Mouse (Mus musculus): ENCODE results near the gene Scaper. TPM values are rescaled to one million over a fixed set of nuclear protein-coding genes. Genes with fewer than 3 reads are reported as not detected.

Scaper gene
- polyA plus RNA-seq, 1 experiment: 27.1 TPM

DNA sequence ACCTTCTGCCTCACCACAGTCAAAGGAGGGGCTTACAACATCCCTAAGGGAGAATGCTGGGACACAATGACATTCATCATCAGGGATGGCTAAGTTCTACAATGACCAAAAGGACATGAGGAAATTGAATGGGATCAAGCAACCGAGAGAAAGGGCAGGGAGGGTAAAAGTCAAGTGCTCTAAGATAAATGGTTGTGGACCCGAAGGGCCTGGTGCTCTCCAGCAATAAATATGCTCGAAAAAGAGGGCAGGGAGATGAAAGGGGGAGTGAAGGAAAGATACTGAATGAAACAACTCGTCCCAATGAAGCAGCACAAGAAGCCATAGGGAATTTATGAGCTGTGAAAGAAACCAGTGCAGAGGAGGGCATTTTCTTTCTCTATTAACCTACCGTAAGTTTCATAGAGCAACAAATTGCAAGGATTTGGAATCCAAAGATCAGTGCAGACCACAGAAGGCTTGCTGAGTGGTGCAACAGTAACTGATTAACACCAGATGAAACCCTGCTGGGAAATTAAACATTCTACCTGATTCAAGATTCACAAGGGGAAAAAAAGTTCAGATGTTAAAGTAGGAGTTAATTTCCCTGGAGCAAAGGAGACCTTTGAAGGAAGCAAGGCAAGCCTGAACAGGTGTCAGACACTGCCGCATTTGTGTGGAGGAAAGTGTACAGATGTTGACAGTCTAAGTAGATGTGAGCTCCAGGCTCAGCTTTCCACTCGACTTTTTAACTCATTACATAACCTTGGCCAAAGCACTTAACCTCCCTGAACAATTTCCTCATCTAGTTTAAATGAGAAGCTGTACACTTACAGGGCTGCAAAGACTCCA is 329.0 kb downstream of the Scaper start:
- TF ChIP-seq CTCF (IDR thresholded peaks at IDR 0.05; ENCODE audit: borderline replicate concordance, extremely low read depth, insufficient read depth, insufficient read length): no peak
- no peak for TF ChIP-seq POLR2A (IDR thresholded peaks at IDR 0.05; ENCODE audit: borderline replicate concordance, extremely low read depth, insufficient read depth, insufficient read length, poor library complexity, severe bottlenecking)

DNA sequence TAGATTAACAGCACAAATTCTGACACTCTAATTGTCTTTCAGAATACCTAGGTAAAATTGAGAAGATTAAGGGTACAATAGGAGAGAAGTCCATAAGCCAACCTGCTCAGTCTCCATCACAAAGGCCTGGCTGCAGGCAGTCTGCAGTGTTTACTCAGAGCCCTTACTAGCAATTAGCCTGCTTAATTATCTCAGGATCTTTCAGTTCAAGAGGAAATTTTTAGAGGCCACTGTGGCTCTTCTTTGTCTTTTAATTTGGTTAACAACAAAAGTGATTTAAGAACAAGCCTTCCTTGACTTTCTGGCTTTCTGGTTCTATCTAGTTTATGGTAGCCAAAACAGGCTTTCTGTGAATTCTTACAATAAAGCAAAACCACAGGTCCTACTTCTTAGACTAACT is 339.3 kb downstream of the Scaper start:
- TF ChIP-seq CTCF (IDR thresholded peaks at IDR 0.05; ENCODE audit: borderline replicate concordance, extremely low read depth, insufficient read depth, insufficient read length) (no peak), POLR2A (IDR thresholded peaks at IDR 0.05; ENCODE audit: borderline replicate concordance, extremely low read depth, insufficient read depth, insufficient read length, poor library complexity, severe bottlenecking) (no peak)
- no peak for DNase-seq (ENCODE audit: low read depth)

More for the DNA sequence above, 329.0 kb downstream of the Scaper start:
- DNase-seq (ENCODE audit: low read depth): no peak

DNA sequence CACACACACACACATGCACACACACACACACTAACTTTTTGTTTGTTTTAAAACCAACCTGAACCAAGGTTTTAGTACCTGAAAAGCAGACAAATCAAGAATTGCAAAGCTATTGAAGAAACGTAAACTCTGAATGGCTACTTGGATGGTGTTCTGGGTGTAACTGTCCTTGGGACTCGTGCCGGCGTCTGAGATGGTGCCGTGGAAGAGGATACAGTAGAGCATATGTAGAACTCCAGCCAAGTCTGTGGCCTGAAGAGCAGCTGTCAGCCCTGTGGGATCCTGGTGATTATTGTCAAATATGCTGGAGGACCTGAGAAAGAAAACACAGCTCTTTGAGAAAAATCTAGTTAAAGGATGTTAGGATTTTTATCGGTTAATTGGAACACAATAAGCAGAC is 351.8 kb downstream of the Scaper start:
- no peak for DNase-seq (ENCODE audit: low read depth)
- TF ChIP-seq CTCF (IDR thresholded peaks at IDR 0.05; ENCODE audit: borderline replicate concordance, extremely low read depth, insufficient read depth, insufficient read length): no peak
- TF ChIP-seq POLR2A (IDR thresholded peaks at IDR 0.05; ENCODE audit: borderline replicate concordance, extremely low read depth, insufficient read depth, insufficient read length, poor library complexity, severe bottlenecking): no peak

DNA sequence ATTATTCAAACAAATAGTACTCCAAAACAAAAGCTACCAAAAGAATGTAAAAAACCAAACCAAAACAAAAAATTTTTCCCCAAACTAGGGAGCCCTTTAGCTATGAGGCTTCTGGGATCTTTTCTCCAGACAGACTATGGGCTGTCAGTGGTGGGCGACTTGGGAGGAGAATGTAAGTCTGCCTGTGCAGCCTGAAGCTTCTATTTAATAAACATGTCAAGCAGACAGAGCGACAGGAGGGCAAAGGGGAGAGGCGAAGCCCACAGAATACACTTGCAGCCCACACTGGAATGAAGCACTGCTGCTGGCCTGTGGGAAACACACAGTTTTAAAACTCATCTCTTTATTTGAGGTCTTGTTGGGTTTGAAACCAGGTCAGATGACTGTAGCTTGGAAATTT is 356.5 kb downstream of the Scaper start:
- TF ChIP-seq POLR2A (IDR thresholded peaks at IDR 0.05; ENCODE audit: borderline replicate concordance, extremely low read depth, insufficient read depth, insufficient read length, poor library complexity, severe bottlenecking): no peak
- no peak for TF ChIP-seq CTCF (IDR thresholded peaks at IDR 0.05; ENCODE audit: borderline replicate concordance, extremely low read depth, insufficient read depth, insufficient read length)
- DNase-seq (ENCODE audit: low read depth): no peak

DNA sequence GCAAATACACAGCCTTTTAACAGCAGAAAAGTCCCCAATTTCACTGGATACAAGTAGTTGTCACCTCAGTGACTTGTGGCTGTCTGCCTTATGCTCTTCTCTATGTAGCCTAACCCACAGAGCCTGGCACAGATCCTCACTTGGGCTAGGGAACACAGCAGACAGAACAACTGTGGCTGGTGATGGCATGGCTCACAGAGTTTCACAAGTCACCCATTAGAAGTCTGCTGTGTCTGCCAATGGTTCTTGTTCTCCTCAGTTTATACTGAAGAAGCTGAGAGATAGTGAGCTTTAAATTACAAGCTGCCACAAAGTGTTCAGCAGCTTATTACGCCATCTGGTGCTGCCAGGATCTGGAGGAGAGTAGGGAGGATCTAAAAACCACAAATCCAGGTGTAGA is 361.3 kb downstream of the Scaper start:
- TF ChIP-seq POLR2A (IDR thresholded peaks at IDR 0.05; ENCODE audit: borderline replicate concordance, extremely low read depth, insufficient read depth, insufficient read length, poor library complexity, severe bottlenecking) (no peak), CTCF (IDR thresholded peaks at IDR 0.05; ENCODE audit: borderline replicate concordance, extremely low read depth, insufficient read depth, insufficient read length) (no peak)
- peak; percentile 39 for DNase-seq (ENCODE audit: low read depth)

DNA sequence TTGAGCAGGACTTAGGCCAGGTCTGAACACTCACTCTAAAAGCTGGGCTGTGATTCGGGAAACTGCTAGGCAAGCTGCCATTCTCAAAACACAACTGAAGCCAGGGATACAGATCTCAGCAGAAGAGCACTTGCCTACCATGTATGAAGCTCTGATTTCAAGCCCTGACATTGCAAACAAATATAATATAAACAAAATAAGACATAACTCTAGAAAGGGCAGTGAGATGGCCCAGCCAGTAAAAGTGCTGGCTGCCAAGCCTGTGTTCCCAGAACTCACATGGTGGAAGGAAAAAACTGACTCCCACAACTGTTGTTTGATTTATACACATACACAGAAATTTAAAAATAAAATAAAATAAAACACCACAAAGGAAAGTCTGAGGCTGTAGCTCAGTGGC is 366.8 kb downstream of the Scaper start:
- DNase-seq (ENCODE audit: low read depth): no peak
- TF ChIP-seq POLR2A (IDR thresholded peaks at IDR 0.05; ENCODE audit: borderline replicate concordance, extremely low read depth, insufficient read depth, insufficient read length, poor library complexity, severe bottlenecking) (no peak), CTCF (IDR thresholded peaks at IDR 0.05; ENCODE audit: borderline replicate concordance, extremely low read depth, insufficient read depth, insufficient read length) (no peak)

DNA sequence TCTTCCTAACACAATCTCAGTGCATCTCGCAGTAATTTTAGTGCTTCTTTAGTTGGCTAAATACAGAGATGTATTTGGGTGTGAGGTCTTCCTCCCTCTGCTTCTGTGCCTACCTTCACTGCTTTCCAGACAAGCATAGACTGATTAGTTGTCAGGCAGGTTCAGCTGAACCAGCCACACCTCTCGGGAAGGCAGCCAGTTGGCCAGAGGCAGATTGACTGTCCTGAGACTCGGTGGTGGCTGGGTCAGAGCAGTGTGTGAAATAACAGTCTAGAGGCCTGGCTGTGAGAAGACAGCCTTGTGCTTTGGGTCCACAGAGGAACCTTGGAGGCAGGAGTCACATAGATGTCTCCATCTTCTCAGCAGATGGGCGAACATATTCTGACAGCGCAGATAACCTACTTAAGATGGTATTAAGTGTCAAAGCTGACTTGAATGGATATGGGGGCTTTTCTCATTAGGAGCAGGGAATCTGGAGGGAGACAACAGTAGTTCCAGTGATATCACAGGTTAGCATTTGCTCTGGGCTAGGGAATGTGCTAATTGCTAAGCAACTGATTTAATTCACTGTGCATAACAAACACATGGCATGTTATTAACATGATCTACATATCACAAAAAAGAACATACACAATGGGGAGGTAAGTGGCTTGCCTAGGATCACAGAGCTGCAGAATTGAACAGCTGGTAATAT is 369.3 kb downstream of the Scaper start:
- TF ChIP-seq POLR2A (IDR thresholded peaks at IDR 0.05; ENCODE audit: borderline replicate concordance, extremely low read depth, insufficient read depth, insufficient read length, poor library complexity, severe bottlenecking): no peak
- TF ChIP-seq CTCF (IDR thresholded peaks at IDR 0.05; ENCODE audit: borderline replicate concordance, extremely low read depth, insufficient read depth, insufficient read length): no peak
- DNase-seq (ENCODE audit: low read depth): peak; percentile 54

DNA sequence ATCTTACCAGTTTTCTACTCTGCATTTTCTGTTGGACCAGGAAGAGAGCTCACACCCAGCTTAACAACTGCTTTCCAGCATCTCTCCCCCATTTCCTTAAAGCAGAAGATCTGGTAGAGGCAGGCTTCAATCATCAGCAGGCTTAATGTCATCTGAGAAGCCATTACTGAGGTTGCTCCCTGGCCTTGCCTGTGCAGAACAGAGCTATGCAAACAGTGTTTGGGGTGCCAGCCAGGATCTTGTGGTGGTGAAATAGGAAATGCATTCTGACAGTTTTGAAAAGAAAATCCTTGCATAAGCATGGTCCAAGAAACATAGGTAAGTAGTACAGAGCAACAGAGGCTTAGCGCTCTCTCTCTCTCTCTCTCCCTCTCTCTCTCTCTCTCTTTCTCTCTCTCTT is 377.0 kb downstream of the Scaper start:
- TF ChIP-seq POLR2A (IDR thresholded peaks at IDR 0.05; ENCODE audit: borderline replicate concordance, extremely low read depth, insufficient read depth, insufficient read length, poor library complexity, severe bottlenecking) (no peak), CTCF (IDR thresholded peaks at IDR 0.05; ENCODE audit: borderline replicate concordance, extremely low read depth, insufficient read depth, insufficient read length) (no peak)
- no peak for DNase-seq (ENCODE audit: low read depth)

DNA sequence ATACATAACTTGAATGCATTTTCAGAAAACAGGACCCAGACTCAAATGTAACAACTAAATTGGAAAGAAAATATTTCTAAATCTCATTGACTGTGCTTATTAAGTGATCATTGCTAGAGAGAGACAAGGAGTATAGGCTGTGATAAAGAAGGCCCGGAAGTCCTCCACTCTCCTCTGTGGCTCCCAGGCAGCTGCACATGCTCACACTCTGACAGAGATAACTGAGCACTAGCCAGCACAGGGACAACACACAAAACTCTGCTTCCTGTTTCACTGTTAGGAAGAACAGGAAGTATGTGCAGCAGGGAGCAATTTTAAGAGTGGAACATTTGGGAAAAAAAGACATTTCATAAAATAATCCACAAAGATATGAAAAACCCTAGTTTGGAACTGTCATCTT is 382.9 kb downstream of the Scaper start:
- no peak for TF ChIP-seq POLR2A (IDR thresholded peaks at IDR 0.05; ENCODE audit: borderline replicate concordance, extremely low read depth, insufficient read depth, insufficient read length, poor library complexity, severe bottlenecking)
- no peak for DNase-seq (ENCODE audit: low read depth)

DNA sequence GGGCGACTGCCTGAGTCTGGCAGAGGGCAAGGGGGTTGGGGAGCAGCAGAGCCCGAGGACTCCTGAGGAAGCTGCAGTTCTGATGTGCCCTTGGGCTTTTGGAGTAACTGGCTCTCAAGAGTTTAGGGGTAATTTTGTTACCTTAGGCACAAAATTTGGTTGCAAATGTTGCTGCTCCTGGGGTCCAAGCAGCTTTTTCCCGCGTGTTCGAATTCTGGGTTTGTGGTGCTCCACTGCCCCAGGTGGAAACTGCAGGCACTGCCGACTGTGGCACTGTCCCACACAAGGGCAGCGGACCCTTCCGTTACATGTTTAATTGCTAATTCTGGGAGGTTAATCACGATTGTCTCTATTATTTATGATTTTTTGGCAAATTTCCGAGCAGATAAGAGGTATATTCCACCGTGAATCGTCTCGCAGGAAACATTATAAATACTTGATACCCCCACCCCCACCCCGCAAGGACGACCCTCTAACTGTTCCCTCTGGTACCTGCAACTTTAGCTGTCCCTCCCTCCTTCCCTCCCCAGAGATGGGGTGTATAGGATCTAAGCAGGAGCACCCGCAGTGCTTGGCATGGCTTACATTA is 388.5 kb downstream of the Scaper start:
- TF ChIP-seq POLR2A (IDR thresholded peaks at IDR 0.05; ENCODE audit: borderline replicate concordance, extremely low read depth, insufficient read depth, insufficient read length, poor library complexity, severe bottlenecking) (no peak), CTCF (IDR thresholded peaks at IDR 0.05; ENCODE audit: borderline replicate concordance, extremely low read depth, insufficient read depth, insufficient read length) (peak; percentile 48; the same call in 1 of the 2 replicates)
- no peak for DNase-seq (ENCODE audit: low read depth)

DNA sequence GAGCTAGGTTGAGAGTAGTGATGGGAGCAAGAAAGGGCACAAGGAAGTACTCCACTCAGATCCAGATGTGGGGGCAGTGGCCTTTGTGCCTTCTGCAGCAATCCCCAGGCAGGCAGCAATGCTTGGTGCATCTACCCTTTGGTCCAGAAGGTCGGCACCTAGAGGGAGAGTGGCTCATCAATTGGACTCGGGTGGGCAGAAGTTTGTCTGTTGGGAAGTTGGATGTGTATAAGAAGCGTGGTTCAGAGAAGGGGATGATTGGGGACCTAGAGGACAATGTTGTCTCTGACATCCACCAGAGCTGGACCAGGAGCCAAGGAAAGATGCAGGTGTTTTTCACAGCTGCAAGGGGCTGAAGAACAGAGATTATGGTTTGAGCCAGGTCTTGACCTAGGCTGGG is 389.0 kb downstream of the Scaper start:
- DNase-seq (ENCODE audit: low read depth): no peak
- no peak for TF ChIP-seq CTCF (IDR thresholded peaks at IDR 0.05; ENCODE audit: borderline replicate concordance, extremely low read depth, insufficient read depth, insufficient read length)
- no peak for TF ChIP-seq POLR2A (IDR thresholded peaks at IDR 0.05; ENCODE audit: borderline replicate concordance, extremely low read depth, insufficient read depth, insufficient read length, poor library complexity, severe bottlenecking)

Data from brain, embryonic 14.5 days (tissue).